Mouse (Mus musculus) heart, postnatal 25 days (tissue): ENCODE results near the gene Tcte1. TPM values are rescaled to one million over a fixed set of nuclear protein-coding genes. Genes with fewer than 3 reads are reported as not detected.

Experiments used
- DNase-seq: peaks from one replicate; pipeline ENCODE4 v3.0.0; 2022; ENCODE audit warnings: low spot score
- intact Hi-C: fragments of 180-260 bp; cut with DNase I; formaldehyde crosslinking; loops from one replicate; pipeline ENCODE4 v1.15.1; 2025
- total RNA-seq, 2 experiments: library from RNA; stranded (reverse); gene quantifications; 2 replicates each; pipeline ENCODE4 v1.2.3; 2021

The Tcte1 gene
- total RNA-seq, 2 experiments from 2014 or later: not detected

DNA sequence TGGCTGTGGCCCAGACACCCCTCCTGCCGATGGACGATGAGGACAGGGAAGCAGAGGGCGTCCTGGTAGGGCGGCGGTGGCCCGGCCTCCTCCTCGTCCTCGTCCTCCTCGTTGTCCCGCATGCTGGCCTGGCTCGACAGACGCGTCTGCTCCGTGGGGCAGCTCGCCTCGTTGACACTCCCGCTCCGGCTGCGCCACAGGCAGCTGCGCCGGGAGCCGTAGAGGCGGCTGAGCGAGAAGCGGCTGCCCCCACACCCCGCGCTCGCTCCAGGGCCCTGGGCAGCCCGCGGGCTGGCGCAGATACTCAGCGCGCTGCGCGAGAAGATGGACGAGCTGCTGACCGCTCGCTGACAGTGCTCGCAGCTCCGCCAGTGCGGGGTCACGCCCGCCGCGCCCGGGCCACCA, 21.6 kb downstream of the Tcte1 start:
- intact Hi-C loops: no loop called here
- no peak for DNase-seq

DNA sequence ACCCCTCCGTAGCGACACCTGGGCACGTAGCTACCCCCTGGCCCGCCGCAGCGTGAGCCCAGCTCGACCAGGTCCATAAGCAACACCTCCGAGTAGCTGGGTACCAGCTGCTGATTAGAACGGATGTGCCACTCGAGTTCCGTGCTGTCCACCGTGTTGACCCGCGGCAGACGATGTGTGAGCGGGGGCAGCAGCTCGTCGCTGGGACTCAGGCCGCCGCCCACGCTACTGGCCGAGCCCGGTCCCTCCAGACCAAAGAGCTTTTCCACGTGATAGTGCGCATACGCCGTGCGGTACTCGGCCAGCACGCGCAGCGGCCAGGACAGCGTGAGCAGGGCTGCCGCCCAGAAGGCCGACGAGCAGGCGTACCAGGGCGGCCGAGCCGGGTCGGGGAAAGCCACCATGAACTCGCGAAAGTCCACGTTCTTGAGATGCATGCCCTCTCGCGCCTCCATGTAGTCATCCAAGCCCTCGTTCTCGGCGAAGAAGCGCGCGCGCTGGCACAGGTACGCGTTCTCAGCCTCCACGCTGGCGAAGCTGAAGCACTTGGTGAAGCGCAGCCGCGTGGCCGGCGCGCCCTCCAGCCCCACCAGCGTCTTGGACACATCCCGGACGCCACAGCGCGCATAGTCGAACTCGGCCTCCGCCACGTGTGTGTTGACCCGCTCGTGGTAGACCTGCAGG, 22.2 kb downstream of the Tcte1 start:
- no peak for DNase-seq
- intact Hi-C loops: no loop called here

DNA sequence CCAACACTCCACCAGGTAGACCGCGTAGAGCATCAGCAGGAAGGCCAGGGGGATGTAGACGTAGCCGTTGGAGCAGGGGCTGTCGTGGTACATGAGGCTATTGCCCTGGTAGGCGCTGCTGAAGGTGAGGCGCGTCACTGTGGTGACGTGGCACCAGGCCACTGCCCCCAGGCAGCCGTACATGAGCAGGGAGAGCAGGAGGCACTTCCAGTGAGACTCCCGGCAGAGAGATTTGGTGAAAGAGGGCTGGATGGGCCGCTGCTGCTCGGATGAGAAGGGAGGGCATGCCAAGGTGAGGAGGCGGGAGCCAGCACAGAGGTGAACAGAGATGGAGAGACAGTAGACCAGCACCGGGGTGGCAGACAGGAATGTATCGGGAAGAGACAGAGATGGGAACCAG, 23.7 kb downstream of the Tcte1 start:
- no peak for DNase-seq
- intact Hi-C loops: no loop called here

DNA sequence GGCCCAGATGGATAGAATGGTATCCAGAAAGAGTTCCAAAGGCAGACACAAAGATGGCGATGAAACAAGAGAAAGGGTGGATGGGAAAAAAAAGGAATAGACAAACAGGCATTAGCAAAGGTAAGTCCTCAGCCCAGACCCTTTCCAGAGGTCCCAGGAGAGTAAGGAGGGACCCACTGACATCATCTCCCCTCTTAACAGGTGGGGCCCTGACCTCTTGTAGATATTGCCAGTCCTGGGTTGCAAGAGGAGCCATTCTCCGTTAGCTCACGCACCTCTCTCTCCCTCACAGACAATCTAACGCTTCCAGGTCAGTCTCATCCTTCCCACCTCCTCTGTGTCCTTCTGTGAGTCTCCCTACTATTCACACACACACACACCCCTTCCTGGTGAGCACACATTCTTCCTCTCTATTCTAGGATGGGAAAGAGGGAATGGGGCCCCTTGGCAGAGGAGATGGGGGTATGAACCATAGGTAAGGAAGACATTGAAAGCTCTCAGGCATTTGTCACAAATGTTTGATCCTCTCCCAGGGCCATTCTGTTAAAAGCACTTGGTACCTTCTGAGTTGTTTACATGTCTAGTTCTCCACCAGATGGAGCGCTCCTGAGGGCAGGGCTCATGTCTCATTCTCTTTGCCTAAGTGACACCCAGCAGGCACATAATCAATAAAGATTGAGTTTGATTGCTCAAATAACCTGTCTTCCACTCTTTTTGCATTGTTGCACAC, 24.4 kb downstream of the Tcte1 start:
- intact Hi-C loops: no loop called here
- DNase-seq: no peak

DNA sequence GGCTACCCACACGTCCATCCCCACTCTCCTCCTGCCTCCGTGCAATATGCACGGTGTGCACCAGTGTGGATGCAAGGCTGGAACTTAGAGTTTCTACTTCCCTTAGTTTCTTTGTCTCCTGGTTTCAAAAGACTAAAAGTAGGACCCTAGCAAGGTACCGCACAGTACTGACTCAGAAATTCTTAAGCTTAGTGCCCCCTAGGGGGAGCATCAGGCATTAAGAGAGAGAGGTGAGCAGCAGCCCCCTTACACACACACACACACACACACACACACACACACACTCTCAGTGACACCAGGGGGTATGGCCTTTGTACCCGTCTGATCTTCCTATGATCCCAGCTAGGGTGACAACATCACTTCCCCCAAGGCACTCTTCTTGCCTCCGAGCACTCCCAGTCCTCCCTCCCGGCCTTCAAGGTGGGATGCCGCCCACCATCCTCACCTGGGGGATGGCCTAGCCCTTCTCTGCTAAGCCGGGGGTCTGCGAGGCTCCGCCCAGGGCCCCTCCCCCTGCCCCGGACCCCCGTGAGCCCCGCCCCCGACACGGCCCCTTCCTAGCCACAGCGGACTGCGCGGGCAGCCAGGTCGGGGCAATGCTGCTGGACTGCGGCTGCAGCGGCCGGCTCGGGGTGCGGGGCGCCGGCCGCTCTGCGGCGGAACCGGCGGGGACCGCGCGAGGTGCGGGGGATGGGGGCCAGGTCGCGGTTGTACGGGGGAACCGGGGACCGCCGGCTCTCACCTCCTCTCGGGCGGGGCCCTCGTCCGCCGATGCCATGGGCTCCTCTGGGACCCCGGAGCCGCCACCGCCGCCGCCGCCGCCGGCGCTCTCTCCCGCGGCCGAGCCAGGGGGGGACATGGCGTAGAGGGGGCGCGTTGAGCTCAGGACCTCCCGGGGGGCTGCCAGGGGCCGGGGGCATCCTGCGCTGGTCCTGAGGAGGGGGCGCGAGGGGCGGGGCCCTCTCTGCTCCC, 25.6 kb downstream of the Tcte1 start:
- intact Hi-C loops: no loop called here
- no peak for DNase-seq

DNA sequence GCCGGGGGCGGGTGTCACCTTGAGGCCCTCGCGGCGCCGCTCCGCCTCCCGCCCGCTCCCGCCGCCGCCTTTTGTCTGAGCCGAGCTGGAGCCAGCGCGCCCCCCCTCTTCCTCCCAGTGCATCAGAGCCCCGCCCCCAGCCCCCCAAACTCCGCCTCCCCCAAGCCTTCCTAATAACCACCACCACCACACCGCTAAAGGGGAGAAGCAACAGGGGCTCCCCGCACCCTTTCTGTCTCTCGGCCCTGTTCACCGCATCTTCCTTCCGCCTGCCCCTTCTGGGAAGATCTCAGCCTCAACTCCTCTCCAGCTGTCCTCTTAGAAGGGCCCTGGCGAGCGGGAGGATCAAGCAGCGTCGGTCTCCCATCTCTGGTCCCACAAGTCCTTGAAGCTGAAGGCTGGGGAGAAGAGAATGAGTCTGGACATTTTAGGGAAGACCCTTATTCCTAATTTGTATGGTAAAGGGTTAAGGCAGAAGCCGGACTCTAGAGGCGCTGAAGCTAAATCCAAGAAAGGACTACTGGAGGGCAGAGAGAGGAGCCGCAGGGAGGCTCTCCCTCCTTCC, 26.5 kb downstream of the Tcte1 start, which contains the start of gene Tmem151b:
TSS of gene Tmem151b (minus strand) at position 61 of the 565 bp plus-strand sequence.
- DNase-seq: no peak
- intact Hi-C loops: no loop called here

DNA sequence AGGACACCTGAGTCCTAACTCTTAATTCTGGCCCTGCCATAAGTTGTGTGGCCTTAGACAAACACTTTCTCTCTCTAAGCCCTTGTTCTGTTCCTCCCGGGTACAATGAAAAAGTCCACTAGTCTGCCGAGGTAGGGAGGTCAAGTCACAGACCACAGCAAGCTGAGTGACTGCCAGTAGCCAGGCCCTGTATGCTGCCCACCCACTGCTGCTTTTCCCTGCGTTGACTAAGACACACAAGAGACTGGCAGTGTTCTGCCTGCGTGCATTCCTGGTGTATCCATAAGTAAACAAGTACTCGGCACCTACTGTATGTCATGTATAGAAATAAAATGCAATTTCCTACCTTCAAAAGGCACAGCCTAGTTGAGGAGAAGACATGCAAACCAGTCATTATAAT, 27.0 kb downstream of the Tcte1 start:
- intact Hi-C loops: no loop called here
- no peak for DNase-seq

DNA sequence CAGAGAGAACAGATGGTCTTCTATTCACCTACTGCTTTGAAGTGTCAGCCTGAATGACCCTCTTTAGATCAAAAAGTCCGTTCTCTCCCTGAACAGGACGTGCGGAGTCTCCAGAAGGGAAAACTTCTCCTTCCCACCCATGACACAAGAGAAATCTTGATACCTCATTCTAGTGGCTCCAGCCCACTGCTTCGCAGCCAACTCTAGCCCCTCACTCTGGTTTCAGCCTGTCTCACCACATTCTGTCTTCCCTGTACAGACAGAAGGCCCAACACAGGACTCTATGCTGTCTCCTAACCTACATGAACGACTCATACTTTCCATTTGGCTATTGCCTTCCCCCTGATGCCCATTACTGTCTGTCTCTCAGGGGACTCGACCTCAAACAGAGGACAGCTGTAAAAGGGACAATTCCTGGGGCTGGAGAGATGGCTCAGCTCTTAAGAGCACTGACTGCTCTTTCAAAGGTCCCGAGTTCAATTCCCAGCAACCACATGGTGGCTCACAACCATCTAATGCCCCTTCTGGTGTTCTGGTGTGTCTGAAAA, 28.1 kb downstream of the Tcte1 start:
- no peak for DNase-seq
- intact Hi-C loops: no loop called here

DNA sequence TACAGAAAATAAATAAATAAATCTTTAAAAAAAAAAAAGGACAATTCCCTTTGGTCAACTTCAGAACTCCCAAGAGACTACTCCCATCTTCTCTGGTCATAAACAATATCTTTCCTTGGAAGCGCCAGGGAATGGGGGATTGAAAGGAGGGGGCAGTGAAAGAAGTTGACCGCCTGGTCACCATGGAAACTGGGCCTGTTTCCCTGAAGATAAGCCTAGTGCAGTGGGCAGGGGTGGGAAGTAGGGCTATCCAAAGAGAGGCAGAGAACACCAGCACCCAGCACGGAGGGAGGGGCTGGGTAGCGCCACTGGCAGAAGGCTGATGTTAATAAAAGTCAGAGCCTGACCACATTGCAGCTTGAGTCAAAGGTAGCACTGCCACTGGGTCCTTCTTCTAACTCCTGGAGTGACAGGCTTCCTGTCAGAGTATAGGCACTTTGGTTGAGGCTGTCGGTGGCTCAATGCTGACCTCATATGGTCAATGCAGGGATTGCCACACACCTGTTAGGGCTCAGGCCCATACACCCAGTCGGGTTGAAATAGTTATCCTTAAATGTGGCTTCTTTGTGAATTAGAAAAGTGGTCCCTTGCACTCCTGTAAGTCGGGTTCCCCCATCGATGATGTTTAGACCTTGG, 28.7 kb downstream of the Tcte1 start:
- no peak for DNase-seq
- intact Hi-C loops: loop anchor here (1.0 kb wide), 2 partner anchors 36 to 74 kb away; no protein-coding TSS in a partner anchor

DNA sequence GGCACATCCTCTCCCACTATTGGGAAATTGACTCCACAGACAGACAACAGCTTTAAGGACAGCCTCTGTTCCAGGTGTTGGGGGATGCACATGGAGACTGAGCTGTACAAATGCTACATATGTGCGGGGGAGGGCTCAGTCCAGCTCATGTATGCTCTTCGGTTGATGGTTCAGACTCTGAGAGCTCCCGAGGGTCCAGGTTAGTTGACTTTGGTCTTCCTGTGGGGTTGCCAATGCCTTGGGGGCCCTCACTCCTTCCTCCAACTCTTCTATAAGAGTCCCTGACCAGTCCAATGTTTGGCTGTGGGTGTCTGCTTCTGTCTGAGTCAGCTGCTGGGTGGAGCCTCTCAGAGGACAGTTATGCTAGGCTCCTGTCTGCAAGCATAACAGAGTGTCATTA, 29.8 kb downstream of the Tcte1 start:
- intact Hi-C loops: no loop called here
- DNase-seq: no peak

DNA sequence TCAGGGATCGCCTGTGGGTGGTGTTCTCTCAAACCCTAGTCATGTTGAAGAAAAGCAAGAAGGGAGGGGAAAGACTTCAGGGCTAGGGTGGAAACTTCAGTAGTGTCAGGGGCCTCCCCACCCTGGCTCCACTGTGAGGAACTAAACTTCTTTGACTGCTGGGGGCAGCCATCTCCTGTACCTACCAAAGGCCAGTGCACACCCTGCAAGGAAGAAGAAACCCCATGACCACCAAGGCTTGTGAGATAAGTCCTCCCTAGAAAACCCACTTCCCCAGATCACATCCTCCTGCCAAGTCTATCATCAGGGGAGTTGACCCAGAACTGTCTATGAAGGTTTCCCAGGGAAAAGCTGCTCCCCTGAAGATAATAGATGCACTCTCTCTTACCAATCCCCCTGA, 31.2 kb downstream of the Tcte1 start:
- intact Hi-C loops: no loop called here
- no peak for DNase-seq

DNA sequence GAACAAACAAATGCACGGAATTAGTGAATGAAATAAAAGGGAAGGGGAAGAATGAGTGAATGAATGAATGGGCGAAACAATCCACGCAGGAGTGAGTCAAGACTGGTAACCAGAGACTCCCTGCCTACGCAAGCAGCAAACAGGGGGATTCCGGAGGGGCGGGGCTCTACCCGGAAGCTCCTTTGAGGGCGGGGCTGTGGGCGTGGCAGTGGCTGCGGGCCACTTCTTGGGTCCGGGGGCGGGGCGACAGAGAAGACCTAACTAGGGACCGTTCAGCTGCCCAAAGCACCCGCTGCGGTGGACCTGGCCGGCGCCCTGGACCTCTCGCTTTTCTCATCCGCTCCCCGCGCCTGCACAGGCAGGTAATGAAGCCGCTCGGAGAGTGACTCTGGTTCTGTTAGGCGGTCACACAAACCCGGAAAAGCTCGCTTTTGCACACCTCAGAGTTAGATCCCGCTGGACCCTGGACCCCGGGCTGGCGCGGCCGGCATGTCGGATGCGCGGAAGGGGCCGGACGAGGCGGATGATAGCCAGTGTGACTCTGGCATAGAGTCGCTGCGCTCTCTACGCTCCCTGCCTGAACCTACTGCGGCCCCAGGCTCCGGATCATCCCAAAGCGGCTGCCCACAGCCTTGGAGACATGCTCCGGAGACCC, 32.3 kb downstream of the Tcte1 start, which contains the start of gene Nfkbie:
TSS of gene Nfkbie (plus strand) at position 252 of the 655 bp plus-strand sequence.
- intact Hi-C loops: no loop called here
- DNase-seq: peak; percentile 86

DNA sequence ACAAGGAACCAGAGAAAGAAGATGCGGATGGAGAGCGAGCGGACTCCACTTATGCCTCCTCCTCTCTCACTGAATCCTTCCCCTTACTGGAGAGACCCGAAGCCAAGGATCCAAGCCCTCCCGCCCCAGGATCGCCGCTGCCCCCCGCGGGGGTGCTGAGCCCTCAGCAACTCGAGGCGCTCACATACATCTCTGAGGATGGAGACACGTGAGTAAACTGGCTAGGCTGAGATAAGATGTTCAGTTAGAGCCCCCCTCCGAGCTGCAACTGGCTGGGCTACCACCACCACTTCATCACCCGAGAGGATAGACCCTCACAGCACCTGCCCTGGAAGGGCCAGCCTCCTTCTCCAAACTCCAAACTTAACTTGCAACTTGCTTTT, 32.9 kb downstream of the Tcte1 start:
- no peak for DNase-seq
- intact Hi-C loops: no loop called here

DNA sequence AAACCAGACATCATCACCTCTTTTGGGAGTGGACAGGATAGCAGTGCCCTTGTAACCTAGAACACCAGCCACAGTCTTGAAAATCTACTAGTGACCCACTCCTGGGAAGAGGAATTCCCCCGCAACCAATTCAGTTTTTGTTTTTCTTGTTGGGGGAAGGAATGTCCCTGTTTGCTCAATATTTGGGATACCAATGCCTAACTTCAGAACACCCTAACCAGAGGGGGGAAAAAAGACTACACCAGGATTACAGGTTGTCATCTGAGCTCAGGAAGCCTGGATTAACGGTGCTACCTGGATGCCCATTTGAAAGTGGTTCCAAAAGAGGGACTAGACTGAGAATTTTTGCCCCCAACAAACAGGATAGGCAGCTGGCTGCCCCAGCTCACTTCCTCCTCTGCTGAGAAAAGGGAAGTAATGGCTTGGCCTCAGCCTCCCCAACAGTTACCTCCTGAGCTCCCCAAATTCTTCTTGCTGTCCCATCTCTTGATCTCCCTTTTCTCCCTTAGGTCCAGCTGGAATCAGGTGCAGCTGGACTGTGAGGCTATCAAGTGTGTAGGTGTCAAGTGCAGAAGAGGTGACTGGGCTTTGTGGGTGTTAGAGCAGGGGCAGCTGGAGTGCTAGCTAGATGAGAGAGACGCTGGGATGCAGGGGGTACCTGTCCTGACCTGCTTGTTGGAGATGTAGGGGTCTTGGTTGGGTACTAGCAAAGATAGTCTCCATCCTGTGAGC, 33.4 kb downstream of the Tcte1 start:
- intact Hi-C loops: no loop called here
- no peak for DNase-seq

DNA sequence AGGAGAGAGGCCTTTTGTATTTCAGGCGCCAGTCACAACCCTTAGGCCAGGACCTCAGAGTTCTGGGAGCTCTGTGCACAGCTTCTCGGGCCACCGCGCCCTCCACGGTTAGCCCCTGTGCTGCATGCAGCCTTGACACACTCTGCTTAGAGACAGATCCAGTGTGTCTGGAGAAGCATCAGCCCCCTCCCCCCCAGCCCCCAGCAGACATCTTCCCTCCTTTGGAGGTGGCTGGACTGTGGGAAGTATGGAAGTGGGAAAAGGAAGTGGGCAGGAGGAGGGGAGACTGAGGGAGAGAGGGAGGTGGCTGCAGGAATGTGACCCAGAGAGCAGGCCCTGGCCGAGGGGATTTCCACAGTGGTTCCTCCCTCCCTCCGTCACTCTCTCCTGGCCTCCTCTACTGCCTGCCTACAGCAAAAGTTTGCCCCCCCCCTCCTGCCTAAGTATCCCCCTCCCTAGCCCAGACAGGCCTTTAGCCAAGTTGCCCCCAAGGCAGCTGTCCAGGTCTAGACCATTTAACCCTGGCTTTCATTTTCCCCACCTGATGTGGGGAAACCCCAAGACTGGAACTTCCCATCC, 34.1 kb downstream of the Tcte1 start:
- intact Hi-C loops: no loop called here
- no peak for DNase-seq

DNA sequence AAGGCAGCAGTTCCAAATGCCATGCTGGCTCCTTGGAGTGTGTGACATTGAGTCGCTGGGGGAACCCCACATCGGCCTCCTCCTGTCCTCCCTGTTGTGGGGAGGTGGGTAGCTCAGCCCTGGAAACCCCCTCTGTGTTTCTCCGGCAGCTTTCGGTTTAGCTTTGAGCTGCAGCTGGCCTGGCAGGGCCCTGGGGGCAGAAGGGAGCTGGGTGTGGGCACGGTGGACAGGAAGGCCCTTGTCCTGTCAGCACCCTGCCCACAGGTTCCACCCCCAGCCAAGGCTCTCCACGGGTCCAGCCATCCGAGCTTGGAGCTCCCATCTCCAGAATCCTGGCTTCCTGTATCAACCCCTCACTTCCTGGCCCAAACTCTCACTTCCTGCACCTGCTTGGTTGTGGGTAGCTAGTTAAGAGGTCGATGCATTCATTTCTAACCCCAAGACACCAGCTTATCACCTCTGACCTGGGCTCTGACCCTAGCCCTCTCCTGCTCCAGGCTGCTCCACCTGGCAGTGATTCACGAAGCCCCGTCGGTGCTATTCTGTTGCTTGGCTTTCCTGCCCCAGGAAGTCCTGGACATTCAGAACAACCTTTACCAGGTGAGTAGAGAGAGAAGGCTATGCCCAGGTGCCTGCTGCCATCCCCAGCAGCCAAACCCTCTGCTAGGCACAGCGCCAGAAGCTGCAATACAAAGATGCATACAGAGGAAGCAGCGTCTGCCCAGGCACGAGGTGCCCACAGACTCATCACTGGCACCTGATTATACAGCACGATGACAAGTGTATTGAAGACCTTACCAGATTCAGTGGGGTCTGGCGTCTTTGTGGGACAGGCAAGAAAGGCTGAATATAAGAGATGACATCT, 35.0 kb downstream of the Tcte1 start:
- intact Hi-C loops: no loop called here
- no peak for DNase-seq
